Comparison of ENCODE assay signal across 15 mouse cellular contexts in genomic region chr11:83728757-83729432, GRCm38 (mm10). TPM values are rescaled to one million over a fixed set of nuclear protein-coding genes. Genes with fewer than 3 reads are reported as not detected.
DNase-seq lines count a peak whose midpoint lies in the region; ATAC-seq and TF ChIP-seq lines count a peak whose summit lies in the region.
"Had no signal": no experiment of that assay in that cellular context is flagged by ENCODE, and none has a peak within 500 bp of the region (broad histone marks: within the 10 kb centered on the region; RNA-seq: fewer than 3 reads in every experiment).

No protein-coding gene starts in this region.

- H3K27ac ChIP-seq in hindbrain, postnatal 0 days: no peak overlapping the region
- H3K27ac ChIP-seq in hindbrain, embryonic 16.5 days (ENCODE audit: low read depth, low read length): no peak overlapping the region
- no peak overlapping the region for H3K27ac ChIP-seq in thymus, adult 2 months (ENCODE audit: control insufficient read depth, insufficient read depth, low read length)
- H3K27ac ChIP-seq: hindbrain, embryonic 10.5 days; limb, embryonic 13.5 days; midbrain, embryonic 12.5 days had no signal

- TF ChIP-seq CTCF in hindbrain, postnatal 0 days (IDR thresholded peaks at IDR 0.05; ENCODE audit: low read depth): peak; percentile 63
- no peak for TF ChIP-seq CTCF in thymus, adult 2 months (IDR thresholded peaks at IDR 0.05; ENCODE audit: borderline replicate concordance, control insufficient read depth, extremely low read depth, insufficient read depth, low read length, poor library complexity)

- H3K9ac ChIP-seq in hindbrain, postnatal 0 days (replicated peaks; ENCODE audit: low read length): no peak overlapping the region
- H3K9ac ChIP-seq in hindbrain, embryonic 16.5 days (ENCODE audit: low read depth, low read length): no peak overlapping the region
- H3K9ac ChIP-seq: limb, embryonic 13.5 days; midbrain, embryonic 12.5 days had no signal

- no peak overlapping the region for H3K4me2 ChIP-seq in hindbrain, postnatal 0 days (ENCODE audit: low read depth, low read length)
- no peak overlapping the region for H3K4me2 ChIP-seq in hindbrain, embryonic 16.5 days (ENCODE audit: low read length)
- H3K4me2 ChIP-seq: limb, embryonic 13.5 days; midbrain, embryonic 12.5 days had no signal

- WGBS in hindbrain, postnatal 0 days: 71% methylated on average over 3 of the region's 3 CpGs
- WGBS in hindbrain, embryonic 16.5 days: 70% methylated on average over 3 of the region's 3 CpGs
- WGBS in thymus, adult 2 months: 61% methylated on average over 3 of the region's 3 CpGs

- no peak overlapping the region for H3K4me3 ChIP-seq in hindbrain, postnatal 0 days (ENCODE audit: low read length)
- H3K4me3 ChIP-seq in hindbrain, embryonic 16.5 days (ENCODE audit: low read length): no peak overlapping the region
- H3K4me3 ChIP-seq in thymus, adult 2 months (ENCODE audit: control insufficient read depth, insufficient read depth, low read length): no peak overlapping the region
- H3K4me3 ChIP-seq: hindbrain, embryonic 10.5 days; limb, embryonic 13.5 days; midbrain, embryonic 12.5 days had no signal

- no peak for ATAC-seq in hindbrain, postnatal 0 days
- no peak for ATAC-seq in hindbrain, embryonic 16.5 days

- no peak for TF ChIP-seq POLR2A in thymus, adult 2 months (IDR thresholded peaks at IDR 0.05; ENCODE audit: control insufficient read depth, extremely low read depth, insufficient read depth, low read length, poor library complexity)

- peaks cover 2% of the 10 kb centered on the region; the same call in 1 of the 2 replicates for H3K9me3 ChIP-seq in hindbrain, postnatal 0 days (ENCODE audit: low read length)
- H3K9me3 ChIP-seq in hindbrain, embryonic 16.5 days (ENCODE audit: control insufficient read depth, low read length): 0 out of 2 replicates have a peak, but pooled peaks cover under 1% of the 10 kb centered on the region
- H3K9me3 ChIP-seq: hindbrain, embryonic 10.5 days; limb, embryonic 13.5 days; midbrain, embryonic 12.5 days had no signal

- no peaks in the 10 kb centered on the region for H3K36me3 ChIP-seq in hindbrain, postnatal 0 days (ENCODE audit: insufficient read depth, low read length)
- H3K36me3 ChIP-seq in hindbrain, embryonic 16.5 days (ENCODE audit: control insufficient read depth, insufficient read depth, low read length): no peaks in the 10 kb centered on the region
- H3K36me3 ChIP-seq in thymus, adult 2 months (ENCODE audit: control insufficient read depth, insufficient read depth, low read length): no peaks in the 10 kb centered on the region
- H3K36me3 ChIP-seq: hindbrain, embryonic 10.5 days; limb, embryonic 13.5 days; midbrain, embryonic 12.5 days had no signal

- DNase-seq in hindbrain, postnatal 0 days (ENCODE audit: low spot score): peak; percentile 31
- DNase-seq in thymus, adult 2 months: peak; percentile 6
- DNase-seq in thymus, postnatal 25 days: no peak
- peak; percentile 27 for DNase-seq in brain, adult 2 months (ENCODE audit: low read depth, low spot score)
- DNase-seq in cerebellum, adult 11 months: no peak
- DNase-seq in adrenal gland, postnatal 4 days (ENCODE audit: low spot score in 2 of 2): no peak
- no peak for DNase-seq in right cerebral cortex, postnatal 10 days (ENCODE audit: low spot score in 2 of 2)
- DNase-seq: cerebellum, postnatal 10 days had no signal

- no peaks in the 10 kb centered on the region for H3K4me1 ChIP-seq in hindbrain, postnatal 0 days (ENCODE audit: insufficient read depth, low read length)
- no peaks in the 10 kb centered on the region for H3K4me1 ChIP-seq in hindbrain, embryonic 16.5 days (ENCODE audit: control insufficient read depth, insufficient read depth, low read depth, low read length)
- H3K4me1 ChIP-seq in thymus, adult 2 months (replicated peaks; ENCODE audit: control insufficient read depth, insufficient read depth, low read length): no peaks in the 10 kb centered on the region
- H3K4me1 ChIP-seq: hindbrain, embryonic 10.5 days; limb, embryonic 13.5 days; midbrain, embryonic 12.5 days had no signal

- no peaks in the 10 kb centered on the region for H3K27me3 ChIP-seq in hindbrain, postnatal 0 days (ENCODE audit: insufficient read depth, low read length)
- H3K27me3 ChIP-seq in hindbrain, embryonic 16.5 days (replicated peaks; ENCODE audit: control insufficient read depth, insufficient read depth, low read length): no peaks in the 10 kb centered on the region
- H3K27me3 ChIP-seq in thymus, adult 2 months (ENCODE audit: control insufficient read depth, insufficient read depth, low read length): no peaks in the 10 kb centered on the region
- H3K27me3 ChIP-seq: limb, embryonic 13.5 days; midbrain, embryonic 12.5 days had no signal

RNA-seq across cellular contexts. Expression of gene Wfdc21, which starts 17.8 kb away (rescaled TPM):
- total RNA-seq in hindbrain, postnatal 0 days (2014; rRNA removed): not detected in 2 replicates
- 0.78 TPM in 1 of 2 replicates, not detected in the other for polyA plus RNA-seq in hindbrain, postnatal 0 days (2015; fragmentation: Nextera tagmentation; extraction: Ambion mirVana)
- polyA plus RNA-seq in hindbrain, embryonic 16.5 days (2015; fragmentation: Nextera tagmentation; extraction: Ambion mirVana): 0.42 TPM in 1 of 2 replicates, not detected in the other
- 12.5 and 17.0 TPM in 2 replicates for polyA plus RNA-seq in thymus, adult 2 months (2012; rRNA removed)
- total RNA-seq in adrenal gland, postnatal 4 days (2021): 1 to 10 TPM in 1 of 2 experiments, not detected in 1; 3.1 TPM
- polyA plus RNA-seq: hindbrain, embryonic 10.5 days; limb, embryonic 13.5 days; midbrain, embryonic 12.5 days had no signal

RNA-seq across cellular contexts. Expression of gene Wfdc18, which starts 20.1 kb away (rescaled TPM):
- 0.84 TPM in 1 of 2 replicates, not detected in the other for total RNA-seq in hindbrain, postnatal 0 days (2014; rRNA removed)
- polyA plus RNA-seq in hindbrain, postnatal 0 days (2015; fragmentation: Nextera tagmentation; extraction: Ambion mirVana): not detected in 2 replicates
- polyA plus RNA-seq in hindbrain, embryonic 16.5 days (2015; fragmentation: Nextera tagmentation; extraction: Ambion mirVana): not detected in 2 replicates
- polyA plus RNA-seq in thymus, adult 2 months (2012; rRNA removed): 48.6 and 72.8 TPM in 2 replicates
- not detected for total RNA-seq in adrenal gland, postnatal 4 days (2021)
- total RNA-seq: gastrocnemius, postnatal 4 days had no signal
- polyA plus RNA-seq: hindbrain, embryonic 10.5 days; large intestine, adult 2 months; limb, embryonic 13.5 days; midbrain, embryonic 12.5 days; testis, adult 2 months had no signal

RNA-seq across cellular contexts. Expression of gene Heatr6, which starts 24.6 kb away (rescaled TPM):
- 24.6 and 28.5 TPM in 2 replicates for total RNA-seq in hindbrain, postnatal 0 days (2014; rRNA removed)
- 25.8 and 26.2 TPM in 2 replicates for polyA plus RNA-seq in hindbrain, postnatal 0 days (2015; fragmentation: Nextera tagmentation; extraction: Ambion mirVana)
- polyA plus RNA-seq in hindbrain, embryonic 16.5 days (2015; fragmentation: Nextera tagmentation; extraction: Ambion mirVana): 26.6 and 29.6 TPM in 2 replicates
- 35.0 and 37.2 TPM in 2 replicates for polyA plus RNA-seq in thymus, adult 2 months (2012; rRNA removed)
- total RNA-seq in adrenal gland, postnatal 4 days (2021): 10 to 100 TPM; 18.2 to 20.7 TPM

RNA-seq across cellular contexts. Expression of gene Wfdc17, which starts 25.1 kb away (rescaled TPM):
- not detected in 2 replicates for total RNA-seq in hindbrain, postnatal 0 days (2014; rRNA removed)
- polyA plus RNA-seq in hindbrain, postnatal 0 days (2015; fragmentation: Nextera tagmentation; extraction: Ambion mirVana): 1.00 and 1.1 TPM in 2 replicates
- 0.33 and 0.87 TPM in 2 replicates for polyA plus RNA-seq in hindbrain, embryonic 16.5 days (2015; fragmentation: Nextera tagmentation; extraction: Ambion mirVana)
- 14.8 and 44.4 TPM in 2 replicates for polyA plus RNA-seq in thymus, adult 2 months (2012; rRNA removed)
- total RNA-seq in adrenal gland, postnatal 4 days (2021): under 1 TPM in 1 of 2 experiments, not detected in 1; 0.87 TPM

Comparison
In these comparisons a context has a peak if more than half of its experiments do, and no peak if none do; other contexts are left out.
1. DNase-seq: peak in hindbrain, postnatal 0 days (single experiment), thymus, adult 2 months (single experiment) and brain, adult 2 months (single experiment); none in thymus, postnatal 25 days (single experiment), cerebellum, adult 11 months (single experiment), adrenal gland, postnatal 4 days (0 of 2) and right cerebral cortex, postnatal 10 days (0 of 2).
2. RNA of gene Wfdc18, which starts 20.1 kb away (polyA plus RNA-seq): 48.6 to 72.8 TPM in thymus, adult 2 months; not detected in hindbrain, postnatal 0 days and not detected in hindbrain, embryonic 16.5 days; every median in the first group is over 10 times any median in the second.